Comparison of ENCODE assay signal across 19 mouse cellular contexts in the genomic region with DNA sequence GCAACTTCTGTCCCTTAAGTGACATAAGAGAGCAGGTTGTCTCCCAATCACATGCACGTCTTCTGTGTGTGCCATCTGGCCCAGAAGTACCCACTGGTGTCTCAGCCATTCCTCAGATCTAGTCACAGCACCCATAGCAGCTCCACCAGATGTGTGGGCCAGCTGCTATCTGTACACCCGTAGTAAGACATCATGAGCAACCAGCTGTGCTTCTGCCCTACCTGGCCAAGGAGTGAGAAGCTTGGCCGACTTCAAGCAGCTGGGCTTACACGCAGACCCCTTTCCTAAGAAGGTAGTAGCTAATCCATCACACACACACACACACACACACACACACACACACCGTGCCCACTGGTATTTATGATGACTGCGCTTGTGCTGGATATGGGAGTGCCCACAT. TPM values are rescaled to one million over a fixed set of nuclear protein-coding genes. Genes with fewer than 3 reads are reported as not detected.
"Had no signal": no experiment of that assay in that cellular context is flagged by ENCODE, and none has a peak within 500 bp of the region (broad histone marks: within the 10 kb centered on the region; RNA-seq: fewer than 3 reads in every experiment).

No protein-coding gene starts in this region.

- H3K4me2 ChIP-seq: lung, embryonic 14.5 days; midbrain, embryonic 13.5 days; midbrain, embryonic 15.5 days; neural tube, embryonic 12.5 days had no signal

- H3K9ac ChIP-seq: lung, embryonic 14.5 days; midbrain, embryonic 13.5 days; midbrain, embryonic 15.5 days; neural tube, embryonic 12.5 days had no signal

- ATAC-seq: midbrain, embryonic 13.5 days; midbrain, embryonic 15.5 days had no signal

- H3K4me3 ChIP-seq: midbrain, embryonic 10.5 days; midbrain, embryonic 13.5 days; midbrain, embryonic 15.5 days; neural tube, embryonic 12.5 days had no signal

- DNase-seq: lung, adult 18-20 months; lung, embryonic 14.5 days; lung, postnatal 10 days; lung, postnatal 4 days; right cerebral cortex, adult 18-20 months; right cerebral cortex, postnatal 25 days; right cerebral cortex, postnatal 4 days; spleen, adult 18-20 months; thymus, adult 18-20 months; thymus, postnatal 14 days; thymus, postnatal 36 days had no signal

- H3K36me3 ChIP-seq: midbrain, embryonic 10.5 days; midbrain, embryonic 13.5 days; midbrain, embryonic 15.5 days; neural tube, embryonic 12.5 days had no signal

- H3K9me3 ChIP-seq: midbrain, embryonic 10.5 days; midbrain, embryonic 13.5 days; midbrain, embryonic 15.5 days; neural tube, embryonic 12.5 days had no signal

- H3K27me3 ChIP-seq: midbrain, embryonic 15.5 days had no signal

- H3K27ac ChIP-seq: midbrain, embryonic 10.5 days; midbrain, embryonic 13.5 days; midbrain, embryonic 15.5 days; neural tube, embryonic 12.5 days had no signal

RNA-seq across cellular contexts. Expression of a gene that starts 2.9 kb away (rescaled TPM):
- total RNA-seq: megakaryocyte, adult 5-6 weeks; neutrophil, adult 5-6 weeks had no signal

RNA-seq across cellular contexts. Expression of a gene that starts 53.7 kb away (rescaled TPM):
- total RNA-seq: megakaryocyte, adult 5-6 weeks; megakaryocyte-erythroid progenitor cell, adult 5-6 weeks; neutrophil, adult 5-6 weeks had no signal
- polyA plus RNA-seq: liver, embryonic 16.5 days had no signal
